In the genomic region with DNA sequence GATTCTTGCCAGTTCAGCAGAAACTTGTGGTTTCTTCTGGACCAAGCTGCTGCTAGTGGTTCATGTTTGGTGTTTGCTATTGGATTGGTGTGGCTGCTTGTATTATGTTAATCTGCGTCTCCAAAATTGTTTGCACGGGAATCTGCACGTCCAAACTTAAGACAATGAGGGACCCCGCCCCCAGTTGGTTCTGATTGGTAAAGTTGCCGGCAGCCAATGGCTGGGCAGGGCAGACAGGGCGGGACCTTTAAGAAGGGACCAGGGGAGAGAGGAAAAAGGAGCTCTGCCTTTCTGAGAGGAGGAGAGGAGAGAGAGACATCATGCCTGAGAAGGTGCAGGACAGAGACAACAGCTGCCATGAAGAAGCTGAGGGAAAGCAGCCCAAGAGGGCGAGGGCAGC, we compare ENCODE assay signal across 1 mouse cellular context.
TF ChIP-seq lines count a peak whose summit lies in the region.

No protein-coding gene starts in this region.

TF ChIP-seq in ES-E14, 5 proteins besides CTCF, POLR2A, EP300 and RAD21:
- no peak for TF ChIP-seq CHD2 (IDR thresholded peaks at IDR 0.05; ENCODE audit: low read depth, low read length)
- 0 out of 2 replicates have a peak, but pooled peaks have one; percentile 27 for TF ChIP-seq MAFK (IDR thresholded peaks at IDR 0.05; ENCODE audit: insufficient read depth, low read depth, low read length)
- TF ChIP-seq HCFC1 (IDR thresholded peaks at IDR 0.05; ENCODE audit: borderline replicate concordance, insufficient read depth, low read length) = no peak
- TF ChIP-seq ZC3H11A (IDR thresholded peaks at IDR 0.05; ENCODE audit: borderline replicate concordance, low read depth, low read length) = no peak
- TF ChIP-seq ZNF384 (IDR thresholded peaks at IDR 0.05; ENCODE audit: low read depth, low read length) = no peak
